Mouse (Mus musculus) lung, postnatal 0 days (tissue): ENCODE data around the gene Erbb2.

Experiments used
- CTCF ChIP-seq: IDR thresholded peaks from 2 replicates; pipeline ENCODE4 v1.5.1; 2016; ENCODE audit warnings: antibody characterized with exemption, mild to moderate bottlenecking
- EP300 ChIP-seq: IDR thresholded peaks from 2 replicates; pipeline ENCODE4 v1.6.1; 2016; ENCODE audit warnings: antibody characterized with exemption, mild to moderate bottlenecking, control low read depth

- TF ChIP-seq CTCF (no peak), EP300 (no peak)
Observed at GRCm38 (mm10) chr11:98413731-98414130, 1.5 kb downstream of the Erbb2 start.
